Mouse (Mus musculus) liver, embryonic 12.5 days (tissue): Measurements from ENCODE around the gene Sypl2. TPM values are rescaled to one million over a fixed set of nuclear protein-coding genes. Genes with fewer than 3 reads are reported as not detected.
"Not testable (repeated sequence)": the region's sequence is repeated elsewhere in the genome, so short reads cannot be mapped to it uniquely, and the experiment has no call there.

Experiments
- ATAC-seq: fragments of 200-750 bp; cut with Nextera tagmentation; 2 replicates; pipeline ENCODE4 v1.8.0; 2017; ENCODE audit warnings: moderate number of reproducible peaks, mild to moderate bottlenecking, moderate library complexity
- H3K27ac ChIP-seq: fragments of 300-500 bp; sonication (generic); 2 replicates; pipeline ENCODE4 v1.5.1; 2016; ENCODE audit warnings: mild to moderate bottlenecking
- H3K27me3 ChIP-seq: fragments of 300-500 bp; sonication (generic); replicated peaks from 2 replicates; pipeline ENCODE4 v1.6.1; 2016; ENCODE audit warnings: mild to moderate bottlenecking, moderate library complexity
- H3K36me3 ChIP-seq: fragments of 300-500 bp; sonication (generic); 2 replicates; pipeline ENCODE4 v1.6.1; 2016; ENCODE audit warnings: mild to moderate bottlenecking, moderate library complexity
- H3K4me1 ChIP-seq: fragments of 300-500 bp; sonication (generic); 2 replicates; pipeline ENCODE4 v1.6.1; 2016
- H3K4me2 ChIP-seq: fragments of 300-500 bp; sonication (generic); 2 replicates; pipeline ENCODE4 v1.6.1; 2016; ENCODE audit warnings: mild to moderate bottlenecking, moderate library complexity
- H3K4me3 ChIP-seq: fragments of 300-500 bp; sonication (generic); 2 replicates; pipeline ENCODE4 v1.5.1; 2016; ENCODE audit warnings: mild to moderate bottlenecking, moderate library complexity
- H3K9ac ChIP-seq: fragments of 300-500 bp; sonication (generic); 2 replicates; pipeline ENCODE4 v1.6.1; 2016; ENCODE audit warnings: mild to moderate bottlenecking, moderate library complexity
- H3K9me3 ChIP-seq: fragments of 300-500 bp; sonication (generic); replicated peaks from 2 replicates; pipeline ENCODE4 v1.6.1; 2016; ENCODE audit warnings: mild to moderate bottlenecking, moderate library complexity
- WGBS: fragments of 180-500 bp; shearing (Covaris S2); methylation state at CpG from one replicate; pipeline ENCODE4 v1.1.7; 2016; ENCODE audit not compliant: insufficient replicate concordance; 5-methylcytosine and 5-hydroxymethylcytosine counted together
- polyA plus RNA-seq: library from polyadenylated mRNA; unstranded; fragments of >200 nt; fragmentation: Nextera tagmentation; extraction: Ambion mirVana; gene quantifications from 2 replicates; pipeline ENCODE4 v1.2.1, GENCODE M21; 2016

Sypl2 gene
- polyA plus RNA-seq = 0.12 and 0.14 TPM in 2 replicates

DNA sequence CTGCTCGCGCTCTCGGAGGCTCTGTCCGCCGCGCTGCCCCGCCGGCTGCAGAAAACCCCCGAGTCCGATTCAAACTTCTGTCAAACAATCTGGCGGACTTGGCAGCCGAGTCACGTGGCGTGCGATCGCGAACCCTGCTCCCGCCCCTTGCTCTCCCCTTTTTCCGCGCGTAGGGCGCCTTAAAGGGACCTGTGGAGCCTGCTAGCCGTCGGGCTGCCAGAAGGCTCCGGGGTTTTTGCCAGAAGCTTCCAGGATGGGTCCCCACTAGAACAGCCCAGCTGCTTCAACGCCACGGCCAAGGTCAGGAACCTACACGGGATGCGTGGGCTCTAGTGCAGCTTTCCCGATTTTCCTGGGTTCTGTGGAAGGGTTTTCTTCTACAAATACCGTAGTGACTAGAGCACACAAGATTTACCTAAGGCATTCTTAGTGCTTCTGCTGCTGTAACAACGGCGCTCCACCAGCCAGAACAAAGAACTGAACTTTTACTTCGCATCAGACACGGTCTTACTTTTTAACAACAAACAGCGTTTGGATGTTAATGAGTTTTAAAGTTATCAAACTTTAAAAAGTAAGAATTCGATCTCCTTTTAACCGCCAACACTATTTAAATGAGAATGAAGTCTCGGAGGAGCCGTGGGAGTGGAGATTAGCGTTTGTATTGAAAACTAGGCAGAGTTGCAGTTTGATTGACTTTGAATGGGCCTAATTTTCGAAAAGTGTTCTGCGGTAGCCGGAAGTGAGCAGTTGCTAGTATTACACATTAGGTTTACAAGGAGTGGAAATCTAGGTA, at the start of gene Sypl2:
Gene Sypl2 (minus strand): TSS at position 91 of the 793 bp plus-strand sequence.
- Histone ChIP-seq H3K9ac (no peak within 1 kb of the TSS), H3K27ac (no peak within 1 kb of the TSS), H3K27me3 (peaks cover 77% of the 10 kb centered on the region), H3K9me3 (no peaks in the 10 kb centered on the region), H3K36me3 (no peaks in the 10 kb centered on the region), H3K4me3 (peak within 1 kb of the TSS; percentile 42), H3K4me2 (peak within 1 kb of the TSS; percentile 60), H3K4me1 (peaks cover 9% of the 10 kb centered on the region)
- 7% methylated on average over 44 of the region's 44 CpGs for WGBS
- ATAC-seq = no peak

DNA sequence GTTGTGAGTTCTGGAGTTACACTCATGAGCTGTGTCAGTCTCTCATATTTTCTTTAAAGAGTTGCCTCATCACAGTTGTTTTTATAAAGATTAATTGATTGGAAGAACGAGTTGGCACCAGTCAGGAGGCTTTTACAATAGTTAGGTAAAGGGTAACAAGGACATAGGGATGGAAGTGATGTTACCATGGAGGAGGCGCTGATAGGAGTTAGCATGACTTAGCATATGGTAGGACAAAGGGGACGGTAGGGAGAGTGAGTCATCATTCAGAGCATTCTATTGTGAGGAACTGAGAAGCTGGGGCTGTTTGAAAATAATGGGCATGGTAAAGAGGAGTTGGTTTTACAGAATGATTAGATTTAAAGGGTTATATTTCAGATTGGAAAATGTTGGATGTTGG, 32.9 kb upstream of the Sypl2 start:
- H3K27ac ChIP-seq = no peak overlapping the region
- H3K4me2 ChIP-seq = peak overlapping the region; percentile 85
- peaks cover 38% of the 10 kb centered on the region for H3K4me1 ChIP-seq
- peaks cover 29% of the 10 kb centered on the region for H3K36me3 ChIP-seq
- H3K4me3 ChIP-seq = peak overlapping the region; percentile 1; the same call in 1 of the 2 replicates
- H3K9me3 ChIP-seq = no peaks in the 10 kb centered on the region
- H3K27me3 ChIP-seq = no peaks in the 10 kb centered on the region
- no peak for ATAC-seq
- WGBS = 40% methylated on average over 3 of the region's 3 CpGs
- peak overlapping the region; percentile 89; the same call in 1 of the 2 replicates for H3K9ac ChIP-seq

DNA sequence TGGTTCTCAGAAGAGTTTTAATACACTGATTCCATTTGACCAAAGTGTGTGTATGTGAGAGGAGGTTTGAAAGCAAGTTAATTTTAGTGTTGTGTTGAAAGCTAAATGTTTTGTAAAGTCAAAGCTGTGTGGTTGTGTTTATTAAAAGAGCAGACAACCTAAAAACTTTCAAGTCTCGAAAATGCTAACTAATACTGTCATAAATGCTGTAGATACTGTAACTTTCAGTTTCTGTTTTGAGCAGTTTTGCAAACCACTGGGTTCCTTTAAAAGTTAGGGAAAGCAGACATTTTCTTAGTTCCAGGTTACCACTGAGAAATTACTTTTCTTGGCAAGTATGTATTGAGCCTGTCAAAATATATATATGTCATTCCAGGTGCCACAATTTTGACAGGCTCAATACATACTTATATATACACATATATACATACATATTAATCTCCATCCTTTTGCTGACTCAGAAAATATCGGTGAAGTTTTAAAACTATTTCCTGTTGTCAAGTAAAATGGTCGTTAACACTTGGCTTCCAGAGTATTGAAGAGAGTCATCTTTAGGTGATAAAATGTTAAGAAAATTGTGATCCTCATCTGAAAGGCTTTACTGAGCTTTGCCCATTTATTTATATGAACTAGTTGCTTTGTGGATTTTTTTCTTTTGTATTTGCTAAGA, 31.5 kb upstream of the Sypl2 start:
- no peak for ATAC-seq
- Histone ChIP-seq H3K9ac (peak overlapping the region; percentile 89), H3K27me3 (no peaks in the 10 kb centered on the region), H3K36me3 (peaks cover 24% of the 10 kb centered on the region), H3K4me3 (peak overlapping the region; percentile 94), H3K4me1 (peaks cover 38% of the 10 kb centered on the region), H3K4me2 (peak overlapping the region; percentile 85), H3K9me3 (no peaks in the 10 kb centered on the region), H3K27ac (peak overlapping the region; percentile 92)
- WGBS = 24% methylated on average over 3 of the region's 3 CpGs

DNA sequence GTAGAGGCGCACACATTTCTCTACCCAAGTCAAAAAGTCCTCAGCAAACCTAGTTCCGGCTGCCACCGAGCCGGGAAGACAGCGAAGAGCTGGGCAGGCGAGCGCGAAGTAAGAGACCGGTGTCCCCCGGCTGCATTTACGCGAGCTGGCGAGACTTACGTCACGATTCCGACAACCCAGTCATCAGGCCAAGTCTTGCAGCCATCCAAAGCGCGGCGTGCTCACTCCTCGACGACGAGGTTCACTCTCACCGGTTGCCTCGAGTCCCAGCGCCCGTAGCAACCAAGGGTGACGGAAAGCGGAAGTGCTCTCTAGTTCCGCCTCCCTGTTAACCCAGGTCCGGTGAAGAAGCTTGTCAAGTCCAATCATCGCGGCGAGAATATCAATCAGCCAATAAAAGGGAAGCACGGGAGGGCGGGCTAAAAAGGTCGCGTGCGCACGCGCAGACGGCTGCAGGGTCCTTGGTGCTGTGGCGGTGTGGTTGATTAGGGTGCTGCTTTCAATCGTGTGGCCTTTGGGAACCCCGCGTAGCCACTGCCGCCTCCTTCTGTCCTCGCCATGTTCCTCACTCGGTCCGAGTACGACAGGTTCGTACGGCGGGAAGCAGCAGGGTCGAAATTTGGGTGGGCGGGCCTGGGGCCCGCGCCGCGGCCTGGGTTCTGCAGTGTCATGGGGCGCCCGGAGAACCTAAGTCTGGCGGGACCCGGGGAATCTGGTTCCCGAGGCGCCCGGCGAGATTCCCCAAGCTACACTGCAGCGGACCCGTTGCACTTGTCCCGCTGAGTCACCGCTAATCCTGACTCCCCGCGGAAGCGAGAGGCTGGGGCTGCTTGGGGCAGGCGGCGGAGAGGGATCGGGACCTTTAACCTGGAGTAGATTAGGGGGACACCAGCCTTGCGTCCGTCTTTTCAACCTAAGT, 30.5 kb upstream of the Sypl2 start, which contains the start of gene Psma5:
Gene Psma5 (plus strand): TSS at position 208 of the 919 bp plus-strand sequence.
- peak; percentile 97 for ATAC-seq
- Histone ChIP-seq H3K4me3 (peak within 1 kb of the TSS; percentile 94), H3K9ac (peak within 1 kb of the TSS; percentile 89), H3K4me1 (peaks cover 38% of the 10 kb centered on the region), H3K27ac (peak within 1 kb of the TSS; percentile 92), H3K27me3 (no peaks in the 10 kb centered on the region), H3K36me3 (peaks cover 16% of the 10 kb centered on the region), H3K4me2 (peak within 1 kb of the TSS; percentile 85), H3K9me3 (no peaks in the 10 kb centered on the region)
- under 1% methylated on average over 79 of the region's 79 CpGs for WGBS

DNA sequence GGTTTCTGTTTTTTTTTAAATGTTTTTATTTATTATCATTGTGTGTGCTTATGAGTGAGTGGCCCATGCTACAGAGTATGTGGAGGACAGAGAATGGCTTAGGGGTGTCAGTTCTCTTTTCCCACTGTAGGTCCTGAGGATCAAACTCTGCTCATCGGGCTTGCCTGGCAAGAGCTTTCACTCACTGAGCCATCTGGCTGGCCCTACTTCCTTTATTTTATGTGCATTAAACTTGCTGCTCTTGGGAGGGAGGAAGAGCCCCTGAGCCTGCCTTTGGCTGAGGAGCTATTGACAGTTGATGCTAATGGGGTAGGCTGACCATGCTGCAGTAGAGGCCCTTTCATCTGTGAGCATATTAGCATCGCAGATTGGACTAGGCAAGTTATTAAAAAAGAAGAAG, 20.4 kb upstream of the Sypl2 start:
- no peak overlapping the region for H3K4me3 ChIP-seq
- no peaks in the 10 kb centered on the region for H3K9me3 ChIP-seq
- ATAC-seq = no peak
- H3K4me2 ChIP-seq = no peak overlapping the region
- no peaks in the 10 kb centered on the region for H3K36me3 ChIP-seq
- WGBS = 45% methylated on average over 2 of the region's 2 CpGs
- H3K27me3 ChIP-seq = no peaks in the 10 kb centered on the region
- no peaks in the 10 kb centered on the region for H3K4me1 ChIP-seq
- H3K27ac ChIP-seq = no peak overlapping the region
- no peak overlapping the region for H3K9ac ChIP-seq

DNA sequence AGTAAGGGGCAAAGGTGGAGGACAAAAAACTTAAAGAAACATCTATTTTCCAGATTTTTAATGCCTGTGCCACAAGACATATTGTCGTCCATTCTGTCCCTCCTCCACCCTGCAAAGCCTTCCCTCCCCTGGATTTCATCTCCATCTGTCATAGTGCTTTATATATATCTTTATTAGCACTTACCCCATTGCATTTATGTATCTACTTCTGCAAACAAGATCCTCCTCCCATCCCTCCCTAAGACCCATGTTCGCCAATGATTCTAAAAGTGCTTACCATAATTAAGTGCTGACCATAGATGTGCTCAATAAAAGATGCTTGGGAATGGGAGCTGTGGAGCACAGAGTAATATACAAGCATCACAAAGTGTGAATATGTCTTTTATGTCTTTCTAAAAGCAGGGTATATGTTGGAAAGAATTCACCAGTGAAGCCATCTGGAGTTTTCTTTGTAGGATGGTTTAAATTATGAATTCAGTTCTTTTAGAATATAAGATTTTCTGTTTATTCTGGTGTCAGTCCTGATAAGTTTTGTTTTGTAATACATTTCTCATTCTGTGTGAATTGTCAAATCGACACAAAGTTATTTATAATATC, 14.9 kb upstream of the Sypl2 start:
- H3K4me3 ChIP-seq = no peak overlapping the region
- H3K27me3 ChIP-seq = no peaks in the 10 kb centered on the region; the same call in 1 of the 2 replicates
- no peaks in the 10 kb centered on the region for H3K4me1 ChIP-seq
- H3K9ac ChIP-seq = no peak overlapping the region
- ATAC-seq = no peak
- H3K4me2 ChIP-seq = no peak overlapping the region
- 72% methylated on average over 3 of the region's 3 CpGs for WGBS
- H3K36me3 ChIP-seq = no peaks in the 10 kb centered on the region
- H3K27ac ChIP-seq = no peak overlapping the region
- H3K9me3 ChIP-seq = no peaks in the 10 kb centered on the region

DNA sequence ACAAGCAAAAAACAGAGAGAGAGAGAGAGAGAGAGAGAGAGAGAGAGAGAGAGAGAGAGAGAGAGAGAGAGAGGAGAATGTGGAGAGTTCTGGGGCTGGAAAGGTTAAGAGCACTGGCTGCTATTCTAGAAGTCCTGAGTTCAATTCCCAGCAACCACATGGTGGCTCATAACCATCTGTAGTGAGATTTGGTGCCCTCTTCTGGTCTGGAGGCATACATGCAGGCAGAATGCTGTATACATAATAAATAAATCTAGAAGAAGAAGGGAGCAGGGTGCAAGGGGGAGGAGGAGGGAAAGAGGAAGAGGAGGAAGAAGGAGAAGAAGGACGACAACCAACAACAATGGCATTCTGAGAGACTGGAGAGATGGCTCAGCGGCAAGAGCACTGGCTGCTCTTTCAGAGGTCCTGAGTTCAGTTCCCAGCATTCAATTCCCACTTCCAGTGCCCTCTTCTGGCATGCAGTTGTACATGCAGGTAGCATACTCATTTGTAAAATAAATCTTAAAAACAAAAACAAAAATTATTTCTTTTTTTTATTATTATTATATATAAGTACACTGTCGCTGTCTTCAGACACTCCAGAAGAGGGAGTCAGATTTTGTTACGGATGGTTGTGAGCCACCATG, 11.1 kb upstream of the Sypl2 start:
- not testable (repeated sequence) for H3K27me3 ChIP-seq, H3K4me1 ChIP-seq, H3K9me3 ChIP-seq, H3K27ac ChIP-seq, H3K9ac ChIP-seq, H3K4me2 ChIP-seq, ATAC-seq, H3K4me3 ChIP-seq, H3K36me3 ChIP-seq
- 69% methylated on average over 4 of the region's 4 CpGs for WGBS

DNA sequence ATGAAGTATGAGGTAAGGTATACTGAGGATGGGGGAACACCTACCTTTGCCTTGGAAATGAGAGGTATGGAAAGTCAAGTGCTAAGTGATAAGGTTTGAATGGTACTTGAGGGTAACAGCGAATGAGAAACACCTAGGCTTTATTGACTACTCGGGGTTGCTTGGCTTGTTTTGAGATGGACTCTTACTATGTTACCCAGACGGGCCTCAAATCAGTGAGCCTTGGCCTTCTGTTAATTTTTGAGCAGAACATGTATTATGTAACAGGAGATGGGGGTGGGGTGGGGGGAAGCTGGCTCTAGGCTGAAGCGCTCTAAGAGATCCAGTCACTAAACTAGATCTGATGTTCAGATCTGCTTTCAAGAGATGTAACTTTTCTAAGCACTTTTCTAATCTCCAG, 5.2 kb upstream of the Sypl2 start:
- Histone ChIP-seq H3K4me3 (no peak overlapping the region), H3K9ac (no peak overlapping the region), H3K4me2 (no peak overlapping the region), H3K9me3 (no peaks in the 10 kb centered on the region), H3K27me3 (peaks cover 38% of the 10 kb centered on the region), H3K27ac (no peak overlapping the region), H3K36me3 (no peaks in the 10 kb centered on the region), H3K4me1 (peaks cover 2% of the 10 kb centered on the region; the same call in 1 of the 2 replicates)
- WGBS = 68% methylated on average over 4 of the region's 4 CpGs
- no peak for ATAC-seq

DNA sequence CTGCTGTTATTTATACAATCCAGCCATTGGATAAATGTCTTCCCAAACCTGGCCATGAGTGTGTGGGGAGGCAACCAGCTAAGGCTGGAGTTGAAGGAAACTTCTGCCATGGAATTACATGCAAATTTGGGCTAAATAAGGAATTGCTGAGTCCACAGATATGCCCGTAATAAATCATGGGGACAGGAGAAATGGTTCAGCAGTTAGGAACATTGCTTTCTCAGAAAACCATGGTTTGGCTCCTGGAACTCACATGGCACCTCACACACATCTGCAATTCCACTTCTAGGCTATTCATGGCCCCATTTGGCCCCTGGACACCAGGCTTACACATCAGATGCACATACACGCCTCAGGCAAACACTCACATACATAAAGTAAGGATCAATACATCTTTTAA, 1.1 kb upstream of the Sypl2 start:
- H3K4me2 ChIP-seq = no peak overlapping the region
- H3K4me3 ChIP-seq = no peak overlapping the region
- H3K9ac ChIP-seq = no peak overlapping the region
- ATAC-seq = no peak
- peaks cover 9% of the 10 kb centered on the region for H3K4me1 ChIP-seq
- no peaks in the 10 kb centered on the region for H3K36me3 ChIP-seq
- H3K9me3 ChIP-seq = no peaks in the 10 kb centered on the region
- H3K27ac ChIP-seq = no peak overlapping the region
- peaks cover 75% of the 10 kb centered on the region for H3K27me3 ChIP-seq
- WGBS = 54% methylated on average over 2 of the region's 2 CpGs

DNA sequence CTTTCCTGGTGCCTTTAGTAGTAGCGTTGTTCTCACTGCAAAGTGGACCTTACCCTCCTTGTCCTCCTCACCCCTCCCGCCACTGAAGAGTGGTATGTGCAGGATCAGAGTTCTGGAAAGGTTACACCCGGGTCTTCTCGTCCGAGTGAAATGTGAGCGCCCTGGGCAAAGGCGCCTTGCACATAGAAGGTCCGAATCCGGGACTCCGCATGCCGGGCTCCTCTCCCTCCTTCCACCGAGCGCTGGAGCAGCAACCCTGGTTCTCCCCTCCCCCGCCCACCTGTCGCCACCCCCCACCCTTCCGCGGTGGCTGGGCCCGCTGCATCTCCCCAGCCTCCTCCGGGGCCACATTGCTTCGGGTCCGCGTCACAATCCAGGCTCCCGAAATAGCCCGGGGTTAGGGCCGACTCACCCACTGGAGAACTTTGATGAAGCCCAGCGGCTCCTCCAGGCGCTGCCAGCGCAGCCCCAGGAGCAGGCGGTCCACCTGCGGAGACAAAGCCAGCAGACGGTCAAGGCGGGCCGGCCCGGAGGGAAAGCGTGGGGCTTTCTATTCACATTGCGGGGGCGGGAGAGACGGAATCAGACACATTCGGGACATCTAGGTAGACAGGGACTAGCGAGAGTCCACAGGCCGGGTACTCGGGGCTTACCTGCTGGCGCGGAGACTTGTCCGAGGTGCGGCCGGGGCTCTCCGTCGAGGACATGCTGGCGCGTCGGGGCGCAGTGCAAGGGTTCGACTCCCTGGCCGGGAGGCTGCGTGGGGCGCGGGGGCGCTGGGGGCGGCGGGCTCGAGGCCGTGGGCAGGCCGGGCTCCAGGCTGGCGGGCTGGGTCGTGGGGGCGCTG, 514 bp downstream of the Sypl2 start:
- Histone ChIP-seq H3K27ac (no peak overlapping the region), H3K36me3 (no peaks in the 10 kb centered on the region), H3K27me3 (peaks cover 86% of the 10 kb centered on the region), H3K9me3 (no peaks in the 10 kb centered on the region), H3K4me1 (peaks cover 9% of the 10 kb centered on the region), H3K4me2 (peak overlapping the region; percentile 60), H3K9ac (no peak overlapping the region), H3K4me3 (peak overlapping the region; percentile 42)
- no peak for ATAC-seq
- WGBS = 6% methylated on average over 67 of the region's 67 CpGs
